Mouse (Mus musculus) liver, adult 10 weeks (tissue): ENCODE results near the gene Gabarapl2. TPM values are rescaled to one million over a fixed set of nuclear protein-coding genes. Genes with fewer than 3 reads are reported as not detected.

Experiments used
- polyA plus RNA-seq: library from polyadenylated mRNA; stranded (reverse); fragments of 350-450 nt; fragmentation: Illumina TruSeq; extraction: RNeasy Lipid Tissue Mini Kit (QIAGEN cat#74804); gene quantifications from one replicate; pipeline ENCODE4 v1.2.3, GENCODE M21; 2014; ENCODE audit warnings: low read depth, low replicate concordance

The Gabarapl2 gene
- 83.9 TPM for polyA plus RNA-seq

DNA sequence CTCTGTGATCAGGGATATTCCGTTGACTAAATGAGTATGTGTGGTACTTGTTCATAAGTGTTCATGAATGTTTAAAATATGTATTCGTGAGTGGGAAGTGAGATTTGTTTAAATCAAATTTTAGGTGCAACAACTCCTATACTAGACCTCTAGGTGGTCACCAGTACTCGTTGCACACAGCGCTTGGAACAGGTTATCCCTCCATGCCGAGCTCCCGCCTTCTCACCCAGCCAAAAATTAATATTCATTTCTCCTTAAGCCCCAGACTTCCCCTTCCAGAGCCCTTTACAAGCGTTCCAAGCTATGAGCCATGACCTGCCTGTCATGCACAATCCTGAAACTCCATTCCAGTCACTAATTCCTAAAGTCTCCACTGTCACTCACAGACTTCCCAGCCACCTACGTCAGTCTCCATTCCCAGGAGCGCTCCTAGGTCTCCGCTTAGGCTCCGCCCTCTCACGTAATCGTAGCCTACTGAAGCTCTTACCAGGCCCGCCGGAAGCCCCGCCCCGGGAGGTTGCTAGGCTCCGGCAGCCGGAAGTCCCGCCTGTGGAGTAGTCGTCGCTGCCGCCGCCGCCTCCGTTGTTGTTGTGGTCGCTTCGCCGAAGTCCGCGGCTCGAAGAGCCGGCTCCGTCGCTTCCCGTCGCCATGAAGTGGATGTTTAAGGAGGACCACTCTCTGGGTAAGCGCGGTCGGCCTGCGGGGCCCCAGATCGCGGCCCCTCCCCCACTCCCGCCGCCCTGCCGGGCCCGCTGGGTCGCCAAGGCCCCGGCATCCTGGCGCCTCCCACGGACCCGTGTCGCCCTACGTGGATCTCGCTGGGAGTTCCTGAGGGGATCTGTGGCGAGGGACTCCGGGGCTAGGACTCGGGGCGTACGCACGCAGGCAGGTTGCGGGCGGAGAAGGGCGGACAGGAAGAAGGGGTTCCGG lies at the start of gene Gabarapl2:
Gabarapl2 (plus strand) TSS at position 533 of the 930 bp plus-strand sequence.

DNA sequence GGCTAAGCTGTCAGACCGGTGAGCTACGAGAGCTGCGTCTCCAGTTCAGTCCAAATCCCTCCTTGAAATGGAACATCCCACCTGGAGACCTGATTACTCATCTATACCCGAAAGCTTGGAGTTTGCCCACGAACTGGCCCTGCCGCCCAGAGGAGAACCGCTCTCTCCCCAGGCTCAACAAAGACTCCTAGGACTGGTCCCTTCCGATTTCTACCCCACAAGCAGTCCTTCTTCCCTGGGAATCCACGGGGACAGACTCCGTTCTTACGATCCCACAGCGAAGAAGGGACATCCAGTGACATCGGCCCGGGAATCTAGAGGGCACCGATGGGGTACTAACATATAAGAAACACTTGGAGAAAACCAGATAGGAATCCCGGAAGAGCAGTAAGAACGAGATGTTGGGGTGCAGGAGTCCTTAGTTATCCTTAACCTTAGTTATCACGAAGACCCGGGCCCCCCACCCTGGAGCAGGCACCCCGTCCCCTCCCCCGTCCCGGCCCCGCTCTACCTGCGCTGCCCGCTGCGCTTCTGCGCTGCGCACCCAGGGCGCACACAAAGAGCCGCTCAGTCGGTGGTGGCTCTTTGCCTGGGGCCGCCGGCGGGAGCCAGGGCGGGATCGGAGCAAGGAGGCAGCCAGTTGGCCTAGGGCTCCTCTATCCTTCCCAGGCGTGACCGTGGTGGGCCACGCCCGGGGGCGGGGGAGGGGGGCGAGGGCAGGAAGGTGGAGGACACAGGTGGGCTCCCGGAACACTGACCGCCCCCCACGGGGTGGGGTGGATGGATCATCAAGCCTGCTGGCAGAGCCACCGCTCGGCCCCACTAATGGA lies 30.7 kb upstream of the Gabarapl2 start, which contains the start of gene Chst5:
Chst5 (minus strand) TSS at position 827 of the 830 bp plus-strand sequence.

DNA sequence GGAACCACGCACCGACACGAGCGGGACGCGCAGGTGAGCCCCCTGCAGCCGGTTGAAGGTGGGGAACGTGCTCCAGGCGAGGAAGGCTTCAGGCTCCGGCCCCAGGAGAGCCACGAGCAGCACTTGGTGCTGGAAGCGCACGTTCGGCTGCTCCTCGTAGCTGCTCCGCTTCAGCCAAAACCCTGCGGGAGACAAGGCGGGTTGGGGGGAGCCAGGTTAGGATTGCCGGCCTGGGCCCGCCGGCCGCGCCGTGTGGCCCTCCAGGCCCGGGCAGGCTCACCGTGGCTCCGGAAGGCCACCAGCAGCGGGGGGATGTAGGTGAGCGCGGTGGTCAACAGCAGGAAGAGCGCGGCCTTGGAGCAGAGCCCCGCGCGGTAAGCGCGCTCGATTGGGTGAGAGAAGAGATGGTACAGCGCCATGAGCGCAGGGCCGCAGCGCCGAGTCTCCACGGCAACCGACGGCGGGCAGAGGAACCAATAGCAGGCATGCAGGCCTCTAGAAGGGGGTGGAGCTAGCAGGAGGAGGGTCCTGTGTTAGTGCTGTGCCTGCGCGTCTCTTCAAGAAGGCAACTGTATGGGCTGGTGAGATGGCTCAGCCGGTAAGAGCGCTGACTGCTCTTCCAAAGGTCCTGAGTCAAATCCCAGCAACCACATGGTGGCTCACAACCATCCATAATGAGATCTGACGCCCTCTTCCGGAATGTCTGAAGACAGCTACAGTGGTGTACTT lies 7.0 kb upstream of the Gabarapl2 start, which contains the start of gene Tmem231:
Tmem231 (minus strand) TSS at position 534 of the 729 bp plus-strand sequence.

DNA sequence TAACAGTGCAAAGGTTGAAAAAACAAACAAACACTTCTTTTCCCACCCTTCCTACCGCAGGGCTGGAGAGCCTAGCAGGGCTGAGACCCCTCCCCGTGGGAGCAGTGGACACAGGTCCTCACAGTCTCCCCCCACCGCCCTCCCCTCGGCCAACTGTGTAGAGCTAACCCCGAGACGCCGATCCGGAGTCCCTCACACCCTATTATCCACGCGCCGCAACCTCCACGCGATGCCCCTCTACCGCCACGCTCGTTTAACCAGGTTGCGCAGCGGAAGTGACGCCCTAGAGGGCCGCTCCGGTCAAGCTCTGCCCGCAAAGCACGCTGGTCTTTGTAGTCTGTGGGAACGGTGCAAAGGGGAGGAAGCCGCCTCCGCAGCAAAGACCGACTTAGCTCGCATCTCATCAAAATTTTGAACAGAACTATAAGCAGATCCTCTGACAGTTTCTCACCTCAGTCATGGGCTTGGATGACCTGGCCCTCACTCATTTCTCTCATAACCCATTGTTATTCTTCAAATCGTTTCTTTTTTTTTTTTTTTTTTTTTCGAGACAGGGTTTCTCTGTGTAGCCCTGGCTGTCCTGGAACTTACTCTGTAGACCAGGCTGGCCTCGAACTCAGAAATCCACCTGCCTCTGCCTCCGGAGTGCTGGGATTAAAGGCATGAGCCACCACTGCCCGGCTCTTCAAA lies 51.7 kb downstream of the Gabarapl2 start, which contains the start of gene Adat1:
Adat1 (minus strand) TSS at position 290 of the 690 bp plus-strand sequence.

Other genes with a start within 250 kb of the Gabarapl2 start
- not detected for gene Ctrb1, start 249.7 kb upstream of the Gabarapl2 start, polyA plus RNA-seq
- gene Bcar1, start 196.9 kb upstream of the Gabarapl2 start, polyA plus RNA-seq, result 0.69 TPM
- gene Cfdp1, start 86.4 kb upstream of the Gabarapl2 start, polyA plus RNA-seq, result 82.5 TPM
- gene Tmem170, start 64.0 kb upstream of the Gabarapl2 start, polyA plus RNA-seq, result 10.5 TPM
- gene Chst5, start 30.3 kb upstream of the Gabarapl2 start, polyA plus RNA-seq, result not detected
- gene Tmem231, start 6.8 kb upstream of the Gabarapl2 start, polyA plus RNA-seq, result not detected
- 1.6 TPM for gene Adat1, start 51.6 kb downstream of the Gabarapl2 start, polyA plus RNA-seq
- gene Kars, start 70.6 kb downstream of the Gabarapl2 start, polyA plus RNA-seq, result 23.1 TPM
- 10.3 TPM for gene Terf2ip, start 70.7 kb downstream of the Gabarapl2 start, polyA plus RNA-seq
- 0.79 TPM for gene Gm6793, start 74.3 kb downstream of the Gabarapl2 start, polyA plus RNA-seq